Mouse (Mus musculus) heart, embryonic 14.5 days (tissue): ENCODE data around the gene Map3k20. TPM values are rescaled to one million over a fixed set of nuclear protein-coding genes. Genes with fewer than 3 reads are reported as not detected.

Experiments
- ATAC-seq: fragments of 200-750 bp; cut with Nextera tagmentation; 2 replicates; pipeline ENCODE4 v1.8.0; 2017; ENCODE audit warnings: low read depth, moderate TSS enrichment; ENCODE audit not compliant: insufficient number of reproducible peaks, insufficient read depth, low FRiP score
- H3K27ac ChIP-seq, 2 experiments: fragments of 200-500 bp in 1 of 2; fragments of 300-500 bp in 1 of 2; sonication (generic) in 1 of 2; replicated peaks in 1 of 2; 2 replicates each; pipeline ENCODE4 v1.5.1; 2012 to 2014; ENCODE audit warnings: low read depth in 2 of 2, low read length in 2 of 2, control low read depth in 1 of 2, mild to moderate bottlenecking in 1 of 2, mixed read lengths in 1 of 2; ENCODE audit not compliant: control insufficient read depth in 1 of 2, insufficient read depth in 1 of 2
- H3K27me3 ChIP-seq: fragments of 300-500 bp; sonication (generic); 2 replicates; pipeline ENCODE4 v1.6.1; 2014; ENCODE audit warnings: mild to moderate bottlenecking, low read length, control low read depth; ENCODE audit not compliant: control insufficient read depth, insufficient read depth
- H3K36me3 ChIP-seq: fragments of 300-500 bp; sonication (generic); 2 replicates; pipeline ENCODE4 v1.6.1; 2014; ENCODE audit warnings: mild to moderate bottlenecking, control low read depth, low read length, mixed read lengths; ENCODE audit not compliant: control insufficient read depth, insufficient read depth
- H3K4me1 ChIP-seq, 2 experiments: fragments of 200-500 bp in 1 of 2; fragments of 300-500 bp in 1 of 2; sonication (generic) in 1 of 2; 2 replicates each; pipeline ENCODE4 v1.6.1; 2012 to 2014; ENCODE audit warnings: low read length in 2 of 2, control low read depth in 1 of 2, mixed read lengths in 1 of 2; ENCODE audit not compliant: control insufficient read depth in 2 of 2, insufficient read depth in 2 of 2
- H3K4me2 ChIP-seq: fragments of 300-500 bp; sonication (generic); 2 replicates; pipeline ENCODE4 v1.6.1; 2014; ENCODE audit warnings: mild to moderate bottlenecking, low read length
- H3K4me3 ChIP-seq, 2 experiments: fragments of 200-500 bp in 1 of 2; fragments of 300-500 bp in 1 of 2; sonication (generic) in 1 of 2; 2 replicates each; pipeline ENCODE4 v1.5.1; 2012 to 2014; ENCODE audit warnings: low read length in 2 of 2, mild to moderate bottlenecking in 2 of 2, control low read depth in 1 of 2, low read depth in 1 of 2, moderate library complexity in 1 of 2; ENCODE audit not compliant: control insufficient read depth in 1 of 2, insufficient read depth in 1 of 2
- H3K9ac ChIP-seq: fragments of 300-500 bp; sonication (generic); 2 replicates; pipeline ENCODE4 v1.6.1; 2014; ENCODE audit warnings: mild to moderate bottlenecking, low read length
- H3K9me3 ChIP-seq: fragments of 300-500 bp; sonication (generic); 2 replicates; pipeline ENCODE4 v1.6.1; 2016; ENCODE audit warnings: low read length, control low read depth; ENCODE audit not compliant: control insufficient read depth
- WGBS: fragments of 180-500 bp; shearing (Covaris S2); extraction: QIAGEN DNeasy Blood & Tissue Kit; methylation state at CpG from one replicate; pipeline ENCODE4 v1.1.7; 2014; 5-methylcytosine and 5-hydroxymethylcytosine counted together
- polyA plus RNA-seq: library from polyadenylated mRNA; unstranded; fragments of >200 nt; fragmentation: Nextera tagmentation; extraction: Ambion mirVana; gene quantifications from 2 replicates; pipeline ENCODE4 v1.2.1, GENCODE M21; 2014

The Map3k20 gene
- polyA plus RNA-seq, 1 experiment from 2014 or later, result 85.1 TPM

DNA sequence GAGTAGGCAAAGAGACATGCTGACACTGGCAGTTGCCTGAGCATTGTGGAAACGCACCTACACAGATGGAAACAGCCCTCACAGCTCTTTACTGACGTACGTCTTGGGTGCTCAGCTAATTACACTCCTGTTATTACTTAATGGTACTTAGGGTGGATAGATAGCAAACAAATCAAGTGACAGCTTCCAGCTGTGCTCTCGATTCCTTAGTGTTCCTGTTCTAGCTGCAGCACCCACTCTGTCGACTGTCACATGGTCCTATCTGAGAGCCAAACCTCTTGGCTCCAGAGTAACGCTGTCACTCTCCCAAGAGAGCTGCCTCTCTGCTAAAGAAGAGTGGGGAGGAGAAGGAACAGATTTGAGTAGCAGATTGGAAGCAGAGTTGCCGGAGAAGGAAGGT, 80.5 kb downstream of the Map3k20 start:
- Histone ChIP-seq H3K27me3 (no peaks in the 10 kb centered on the region), H3K4me1 (peaks cover 13 to 40% of the 10 kb centered on the region in 2 experiments), H3K36me3 (peaks cover 23% of the 10 kb centered on the region), H3K9ac (no peak overlapping the region), H3K9me3 (no peaks in the 10 kb centered on the region), H3K27ac (peak overlapping the region in 1 of 2 experiments; percentile 22; a peak in 1 of 4 replicates), H3K4me2 (no peak overlapping the region), H3K4me3 (no peak overlapping the region)
- no peak; the same call in 1 of the 2 replicates for ATAC-seq
- WGBS, result 26% methylated on average over 7 of the region's 7 CpGs

DNA sequence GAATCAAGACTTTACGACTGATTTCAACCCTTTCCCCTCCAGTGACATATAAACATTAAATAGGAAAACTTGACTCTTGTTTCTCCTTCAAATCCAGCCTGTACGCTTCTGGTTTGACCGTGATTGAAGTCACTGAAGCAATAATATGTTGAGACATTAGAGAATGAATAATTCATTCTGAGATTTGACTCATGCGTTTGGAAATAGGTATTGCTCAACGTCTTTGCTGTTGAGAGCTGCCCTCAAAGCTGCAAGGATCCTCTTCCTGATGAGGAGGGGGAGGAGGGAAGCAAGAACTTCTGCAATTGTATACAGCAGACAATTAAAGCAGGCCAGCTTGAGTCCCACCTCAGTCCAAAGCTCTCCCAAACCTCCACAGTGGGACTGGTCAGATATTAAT, 81.1 kb downstream of the Map3k20 start:
- no peak overlapping the region for H3K4me2 ChIP-seq
- H3K4me3 ChIP-seq, result no peak overlapping the region
- 67% methylated on average over 5 of the region's 5 CpGs for WGBS
- H3K27me3 ChIP-seq, result no peaks in the 10 kb centered on the region
- H3K27ac ChIP-seq, result 0 out of 4 replicates have a peak overlapping the region, but pooled peaks of 1 of the 2 experiments have one; percentile 22
- H3K9ac ChIP-seq, result no peak overlapping the region
- no peak for ATAC-seq
- H3K36me3 ChIP-seq, result peaks cover 28% of the 10 kb centered on the region
- peaks cover 13 to 38% of the 10 kb centered on the region in 2 experiments for H3K4me1 ChIP-seq
- H3K9me3 ChIP-seq, result no peaks in the 10 kb centered on the region

- Histone ChIP-seq H3K4me1 (peaks cover 17 to 38% of the 10 kb centered on the region in 2 experiments), H3K4me2 (no peak overlapping the region), H3K36me3 (peaks cover 41% of the 10 kb centered on the region), H3K4me3 (no peak overlapping the region), H3K9me3 (no peaks in the 10 kb centered on the region), H3K27me3 (no peaks in the 10 kb centered on the region), H3K9ac (no peak overlapping the region), H3K27ac (no peak overlapping the region; a peak in 1 of 4 replicates)
- no peak for ATAC-seq
- 87% methylated on average over 5 of the region's 5 CpGs for WGBS
Measured at GRCm38 (mm10) chr2:72367850-72368249, 82.4 kb downstream of the Map3k20 start.

DNA sequence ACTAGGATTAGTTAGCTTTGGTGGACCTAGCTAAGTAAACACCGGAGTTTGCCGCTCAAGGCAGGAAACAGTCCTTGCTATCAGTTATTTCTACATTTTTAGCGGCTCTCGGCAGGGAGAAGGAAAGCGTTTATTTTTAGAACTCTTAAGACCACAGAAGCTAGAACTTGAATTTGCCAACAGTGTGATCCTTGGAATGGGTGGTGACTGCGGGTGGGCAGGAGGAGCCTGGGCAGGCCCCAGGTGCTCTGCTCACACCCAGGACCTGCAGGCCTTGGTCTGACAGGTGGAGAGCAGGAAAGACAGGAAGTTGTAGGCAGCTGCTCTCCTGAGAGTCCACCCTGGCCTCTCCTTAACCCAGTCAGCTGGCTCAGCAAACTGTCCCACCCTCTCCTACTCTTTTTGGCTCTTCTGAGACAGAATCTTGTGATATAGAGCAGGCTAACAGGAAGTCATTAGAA, 83.7 kb downstream of the Map3k20 start:
- Histone ChIP-seq H3K4me1 (peaks cover 15 to 34% of the 10 kb centered on the region in 2 experiments), H3K4me3 (no peak overlapping the region), H3K36me3 (peaks cover 54% of the 10 kb centered on the region), H3K4me2 (peak overlapping the region; percentile 52), H3K27ac (peak overlapping the region; percentile 82 to 90), H3K9me3 (no peaks in the 10 kb centered on the region), H3K9ac (peak overlapping the region; percentile 46), H3K27me3 (no peaks in the 10 kb centered on the region)
- 4% methylated on average over 6 of the region's 6 CpGs for WGBS
- ATAC-seq, result no peak

GRCm38 (mm10) chr2:72372136-72372535, 86.7 kb downstream of the Map3k20 start:
- Histone ChIP-seq H3K27ac (no peak overlapping the region), H3K4me3 (no peak overlapping the region), H3K9ac (no peak overlapping the region), H3K4me2 (no peak overlapping the region), H3K27me3 (no peaks in the 10 kb centered on the region), H3K9me3 (no peaks in the 10 kb centered on the region), H3K4me1 (peaks cover 11 to 25% of the 10 kb centered on the region in 2 experiments), H3K36me3 (peaks cover 68% of the 10 kb centered on the region)
- whole genome bisulfite sequencing, result 86% methylated on average over 13 of the region's 13 CpGs
- ATAC-seq, result no peak

GRCm38 (mm10) chr2:72374076-72374475, 88.6 kb downstream of the Map3k20 start:
- Histone ChIP-seq H3K27ac (no peak overlapping the region), H3K9ac (no peak overlapping the region), H3K27me3 (no peaks in the 10 kb centered on the region), H3K36me3 (peaks cover 79% of the 10 kb centered on the region), H3K4me3 (no peak overlapping the region), H3K4me1 (peaks cover 7 to 16% of the 10 kb centered on the region in 2 experiments), H3K9me3 (no peaks in the 10 kb centered on the region), H3K4me2 (no peak overlapping the region)
- 80% methylated on average over 3 of the region's 3 CpGs for WGBS
- no peak for ATAC-seq

- Histone ChIP-seq H3K27ac (no peak overlapping the region; a peak in 2 of 4 replicates), H3K4me2 (no peak overlapping the region), H3K4me3 (no peak overlapping the region), H3K27me3 (no peaks in the 10 kb centered on the region), H3K4me1 (peaks cover 4 to 7% of the 10 kb centered on the region in 2 experiments; a peak in 2 of 4 replicates), H3K9ac (no peak overlapping the region), H3K36me3 (peaks cover 92% of the 10 kb centered on the region), H3K9me3 (no peaks in the 10 kb centered on the region)
- ATAC-seq, result no peak
- WGBS, result 72% methylated on average over 3 of the region's 3 CpGs
Measured at GRCm38 (mm10) chr2:72375877-72376276, 90.4 kb downstream of the Map3k20 start.

DNA sequence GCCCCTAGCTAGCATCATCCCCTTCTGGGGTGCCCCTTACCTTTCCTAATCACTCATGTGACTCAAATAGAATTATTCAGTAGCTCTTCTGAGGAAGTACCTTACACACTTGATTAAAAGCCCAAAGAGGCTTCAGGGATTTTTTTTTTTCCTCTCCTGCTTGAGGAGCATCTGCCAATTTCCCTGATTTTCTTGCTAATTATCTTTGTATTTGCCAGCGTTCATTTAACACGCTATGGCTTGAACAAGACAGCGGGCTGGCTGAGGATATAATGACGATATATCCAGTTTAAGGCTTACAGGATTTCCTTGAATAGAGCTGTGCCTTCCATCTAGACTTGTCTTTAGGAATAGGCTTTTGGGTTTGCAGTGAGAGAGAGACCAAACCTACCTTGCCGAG, 91.5 kb downstream of the Map3k20 start:
- no peak for ATAC-seq
- peaks cover 88% of the 10 kb centered on the region for H3K36me3 ChIP-seq
- WGBS, result 92% methylated on average over 5 of the region's 5 CpGs

More for the DNA sequence above, 91.5 kb downstream of the Map3k20 start:
- H3K27me3 ChIP-seq, result no peaks in the 10 kb centered on the region
- H3K9me3 ChIP-seq, result no peaks in the 10 kb centered on the region
- H3K27ac ChIP-seq, result no peak overlapping the region
- no peak overlapping the region for H3K9ac ChIP-seq
- no peak overlapping the region for H3K4me3 ChIP-seq
- no peak overlapping the region for H3K4me2 ChIP-seq
- H3K4me1 ChIP-seq, result peaks cover 4 to 7% of the 10 kb centered on the region in 2 experiments; a peak in 2 of 4 replicates
